Mouse (Mus musculus): Measurements from ENCODE around the gene Wdr45b. TPM values are rescaled to one million over a fixed set of nuclear protein-coding genes. Genes with fewer than 3 reads are reported as not detected.

Gene Wdr45b
- total RNA-seq (2014; rRNA removed) (71.9 and 72.5 TPM in 2 replicates), polyA plus RNA-seq (2015; fragmentation: Nextera tagmentation; extraction: Ambion mirVana) (87.1 and 89.2 TPM in 2 replicates)

- Histone ChIP-seq H3K27me3 (ENCODE audit: insufficient read depth, low read length) (no peaks in the 10 kb centered on the region), H3K9me3 (ENCODE audit: low read length) (no peaks in the 10 kb centered on the region), H3K9ac (replicated peaks; ENCODE audit: low read length, poor library complexity, severe bottlenecking) (peak within 1 kb of the TSS; percentile 91), H3K4me3 (ENCODE audit: low read depth, low read length) (peak within 1 kb of the TSS; percentile 94), H3K4me2 (ENCODE audit: low read depth, low read length, poor library complexity, severe bottlenecking) (peak within 1 kb of the TSS; percentile 82), H3K36me3 (ENCODE audit: insufficient read depth, low read length) (no peaks in the 10 kb centered on the region), H3K27ac (ENCODE audit: low read depth, low read length) (peak within 1 kb of the TSS; percentile 91), H3K4me1 (ENCODE audit: insufficient read depth, low read length) (peaks cover 16% of the 10 kb centered on the region; the same call in 1 of the 2 replicates)
- ATAC-seq (ENCODE audit: low FRiP score): peak; percentile 93
- TF ChIP-seq CTCF (IDR thresholded peaks at IDR 0.05): 0 out of 2 replicates have a peak, but pooled peaks have one; percentile 7
- peak; percentile 97 for DNase-seq (ENCODE audit: low spot score)
- under 1% methylated on average over 69 of the region's 69 CpGs for WGBS
Observed at GRCm38 (mm10) chr11:121354091-121354707, at the start of gene Wdr45b. Gene Wdr45b (minus strand): TSS chr11:121354445.

GRCm38 (mm10) chr11:121392405-121392804 is 38.2 kb upstream of the Wdr45b start:
- H3K36me3 ChIP-seq (ENCODE audit: insufficient read depth, low read length): no peaks in the 10 kb centered on the region
- TF ChIP-seq CTCF (IDR thresholded peaks at IDR 0.05): no peak
- H3K27me3 ChIP-seq (ENCODE audit: insufficient read depth, low read length): no peaks in the 10 kb centered on the region
- H3K9me3 ChIP-seq (ENCODE audit: low read length): no peaks in the 10 kb centered on the region
- no peak overlapping the region for H3K4me2 ChIP-seq (ENCODE audit: low read depth, low read length, poor library complexity, severe bottlenecking)
- no peak overlapping the region for H3K4me3 ChIP-seq (ENCODE audit: low read depth, low read length)
- no peak overlapping the region for H3K9ac ChIP-seq (replicated peaks; ENCODE audit: low read length, poor library complexity, severe bottlenecking)
- H3K4me1 ChIP-seq (ENCODE audit: insufficient read depth, low read length): no peaks in the 10 kb centered on the region
- H3K27ac ChIP-seq (ENCODE audit: low read depth, low read length): no peak overlapping the region
- DNase-seq (ENCODE audit: low spot score) (no peak), ATAC-seq (ENCODE audit: low FRiP score) (no peak)
- WGBS: 86% methylated on average over 3 of the region's 3 CpGs

DNA sequence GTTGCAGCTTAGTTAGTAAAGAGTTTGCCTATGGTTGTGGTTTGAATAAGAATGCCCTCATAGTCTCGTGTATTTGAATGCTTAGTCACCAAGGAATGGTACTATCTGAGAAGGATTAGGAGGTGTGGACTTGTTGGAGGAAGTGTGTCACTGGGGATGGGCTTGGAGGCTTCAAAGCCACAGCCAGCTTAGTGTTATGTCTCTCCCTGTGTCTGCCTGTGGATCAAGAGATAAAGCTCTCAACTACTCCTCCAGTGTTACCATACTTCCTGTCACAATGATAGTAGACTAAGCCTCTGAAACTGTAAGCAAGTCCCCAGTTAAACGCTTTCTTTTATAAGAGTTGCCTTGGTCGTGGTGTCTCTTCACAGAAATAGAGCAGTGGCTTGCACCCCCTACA is 36.5 kb upstream of the Wdr45b start:
- WGBS: 66% methylated on average over 3 of the region's 3 CpGs
- Histone ChIP-seq H3K9me3 (ENCODE audit: low read length) (no peaks in the 10 kb centered on the region), H3K36me3 (ENCODE audit: insufficient read depth, low read length) (no peaks in the 10 kb centered on the region), H3K4me2 (ENCODE audit: low read depth, low read length, poor library complexity, severe bottlenecking) (no peak overlapping the region), H3K4me1 (ENCODE audit: insufficient read depth, low read length) (peaks cover 3% of the 10 kb centered on the region; the same call in 1 of the 2 replicates), H3K9ac (replicated peaks; ENCODE audit: low read length, poor library complexity, severe bottlenecking) (no peak overlapping the region), H3K4me3 (ENCODE audit: low read depth, low read length) (no peak overlapping the region), H3K27me3 (ENCODE audit: insufficient read depth, low read length) (no peaks in the 10 kb centered on the region), H3K27ac (ENCODE audit: low read depth, low read length) (no peak overlapping the region)
- ATAC-seq (ENCODE audit: low FRiP score): no peak
- no peak for TF ChIP-seq CTCF (IDR thresholded peaks at IDR 0.05)
- no peak for DNase-seq (ENCODE audit: low spot score)

GRCm38 (mm10) chr11:121388554-121388945 is 34.3 kb upstream of the Wdr45b start:
- Histone ChIP-seq H3K4me3 (ENCODE audit: low read depth, low read length) (peak overlapping the region; percentile 68), H3K27ac (ENCODE audit: low read depth, low read length) (0 out of 2 replicates have a peak overlapping the region, but pooled peaks have one; percentile 13), H3K36me3 (ENCODE audit: insufficient read depth, low read length) (no peaks in the 10 kb centered on the region), H3K9me3 (ENCODE audit: low read length) (no peaks in the 10 kb centered on the region), H3K4me2 (ENCODE audit: low read depth, low read length, poor library complexity, severe bottlenecking) (peak overlapping the region; percentile 85), H3K4me1 (ENCODE audit: insufficient read depth, low read length) (peaks cover 3% of the 10 kb centered on the region; the same call in 1 of the 2 replicates), H3K9ac (replicated peaks; ENCODE audit: low read length, poor library complexity, severe bottlenecking) (no peak overlapping the region), H3K27me3 (ENCODE audit: insufficient read depth, low read length) (no peaks in the 10 kb centered on the region)
- peak; percentile 35 for TF ChIP-seq CTCF (IDR thresholded peaks at IDR 0.05)
- ATAC-seq (ENCODE audit: low FRiP score) (peak; percentile 34; the same call in 1 of the 2 replicates), DNase-seq (ENCODE audit: low spot score) (no peak)
- 12% methylated on average over 6 of the region's 6 CpGs for WGBS

DNA sequence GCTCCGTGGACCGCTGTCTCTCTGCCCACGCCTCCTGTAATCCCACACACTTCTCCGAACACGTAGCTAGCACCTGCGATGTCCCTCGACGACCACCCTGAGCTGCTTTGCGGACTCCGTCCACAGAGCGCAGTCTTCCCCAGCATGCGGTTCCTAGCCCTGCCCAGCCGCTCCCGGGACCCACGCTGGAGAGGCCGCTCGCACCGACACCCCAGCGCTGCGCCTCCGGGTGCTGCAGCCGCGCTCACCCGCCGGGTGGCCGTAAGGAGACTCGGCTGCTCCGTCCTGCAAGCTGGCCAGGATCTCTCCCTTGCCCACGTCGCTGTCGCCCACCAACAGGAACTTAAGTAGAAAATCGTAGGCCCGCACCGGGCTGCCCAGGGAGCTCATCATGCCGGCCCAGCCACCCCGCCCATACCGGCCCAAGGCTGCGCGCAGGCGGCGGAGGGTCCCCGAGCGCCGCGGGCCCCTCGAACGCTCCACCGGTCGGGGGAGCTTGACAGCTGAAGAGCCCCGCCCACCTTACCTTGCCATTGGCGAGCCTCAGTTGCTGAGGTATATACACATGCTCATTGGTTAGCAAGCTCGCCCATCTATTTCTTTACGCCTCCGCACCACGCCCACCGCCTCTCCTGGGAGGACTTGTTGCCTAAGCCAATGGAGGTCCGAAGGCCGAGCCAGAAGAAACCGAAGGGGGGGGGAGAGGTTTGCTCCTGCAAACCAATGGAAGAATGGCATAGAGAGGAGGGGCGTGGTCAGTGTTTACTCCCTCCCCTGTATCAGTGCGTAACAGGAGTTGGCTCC is 33.7 kb upstream of the Wdr45b start, which contains the start of gene Rab40b:
Gene Rab40b, minus strand, starts transcription at position 502 of the 804 bp plus-strand sequence.
- H3K4me2 ChIP-seq (ENCODE audit: low read depth, low read length, poor library complexity, severe bottlenecking): peak within 1 kb of the TSS; percentile 85
- no peaks in the 10 kb centered on the region for H3K36me3 ChIP-seq (ENCODE audit: insufficient read depth, low read length)
- H3K27me3 ChIP-seq (ENCODE audit: insufficient read depth, low read length): no peaks in the 10 kb centered on the region
- peak within 1 kb of the TSS; percentile 52 for H3K27ac ChIP-seq (ENCODE audit: low read depth, low read length)
- H3K4me1 ChIP-seq (ENCODE audit: insufficient read depth, low read length): peaks cover 3% of the 10 kb centered on the region; the same call in 1 of the 2 replicates
- DNase-seq (ENCODE audit: low spot score) (peak; percentile 99), ATAC-seq (ENCODE audit: low FRiP score) (peak; percentile 99)
- TF ChIP-seq CTCF (IDR thresholded peaks at IDR 0.05): no peak; the same call in 1 of the 2 replicates
- H3K4me3 ChIP-seq (ENCODE audit: low read depth, low read length): peak within 1 kb of the TSS; percentile 68
- H3K9ac ChIP-seq (replicated peaks; ENCODE audit: low read length, poor library complexity, severe bottlenecking): peak within 1 kb of the TSS; percentile 65
- H3K9me3 ChIP-seq (ENCODE audit: low read length): no peaks in the 10 kb centered on the region
- WGBS: under 1% methylated on average over 61 of the region's 61 CpGs
